8 mouse cellular contexts compared by ENCODE assay signal in genomic region chr4:59404375-59404774, GRCm38 (mm10). TPM values are rescaled to one million over a fixed set of nuclear protein-coding genes. Genes with fewer than 3 reads are reported as not detected.
A peak's percentile ranks its signal among the peaks of the same experiment; 100 is the strongest.
DNase-seq lines count a peak whose midpoint lies in the region; ATAC-seq lines count a peak whose summit lies in the region.
"Had no signal": no experiment of that assay in that cellular context is flagged by ENCODE, and none has a peak within 500 bp of the region (broad histone marks: within the 10 kb centered on the region; RNA-seq: fewer than 3 reads in every experiment).

No protein-coding gene starts in this region.

- H3K27me3 ChIP-seq in heart, embryonic 12.5 days (replicated peaks): no peaks in the 10 kb centered on the region
- H3K27me3 ChIP-seq: liver, embryonic 12.5 days had no signal

- ATAC-seq in frontal cortex, adult (ENCODE audit: low TSS enrichment): peak; percentile 94
- 0 out of 2 replicates have a peak, but pooled peaks have one; percentile 51 for ATAC-seq in heart, embryonic 12.5 days (ENCODE audit: insufficient number of reproducible peaks, low FRiP score)
- ATAC-seq: liver, embryonic 12.5 days had no signal

- no peak overlapping the region for H3K9ac ChIP-seq in heart, embryonic 12.5 days
- H3K9ac ChIP-seq: liver, embryonic 12.5 days had no signal

- H3K9me3 ChIP-seq in heart, embryonic 12.5 days (replicated peaks): peaks cover 5% of the 10 kb centered on the region; the same call in 1 of the 2 replicates
- H3K9me3 ChIP-seq: liver, embryonic 12.5 days had no signal

- H3K4me1 ChIP-seq in heart, embryonic 12.5 days (replicated peaks): peaks cover 19% of the 10 kb centered on the region
- H3K4me1 ChIP-seq: liver, embryonic 12.5 days had no signal

- H3K4me3 ChIP-seq in heart, embryonic 12.5 days: no peak overlapping the region
- H3K4me3 ChIP-seq: liver, embryonic 12.5 days had no signal

- H3K4me2 ChIP-seq in heart, embryonic 12.5 days: peak overlapping the region; percentile 46
- H3K4me2 ChIP-seq: liver, embryonic 12.5 days had no signal

- peak; percentile 59 for DNase-seq in kidney, postnatal 10 days
- DNase-seq in kidney, adult 8-10 months: no peak
- DNase-seq in lung, postnatal 4 days: peak; percentile 46 to 55
- no peak for DNase-seq in spleen, postnatal 14 days (ENCODE audit: low spot score in 2 of 2)
- no peak for DNase-seq in ovary, adult 18-20 months (ENCODE audit: low spot score)

- 19% methylated on average over 6 of the region's 6 CpGs for WGBS in heart, embryonic 12.5 days

- H3K36me3 ChIP-seq in heart, embryonic 12.5 days: peaks cover 10% of the 10 kb centered on the region

- peak overlapping the region; percentile 50 for H3K27ac ChIP-seq in heart, embryonic 12.5 days (ENCODE audit: poor library complexity, severe bottlenecking)
- H3K27ac ChIP-seq: liver, embryonic 12.5 days had no signal

RNA-seq across cellular contexts. Expression of gene Susd1, which starts 34.1 kb away (rescaled TPM):
- polyA plus RNA-seq in heart, embryonic 12.5 days (2016; fragmentation: Nextera tagmentation; extraction: Ambion mirVana): 9.0 and 10.0 TPM in 2 replicates

Comparison
In these comparisons a context has a peak if more than half of its experiments do, and no peak if none do; other contexts are left out.
1. DNase-seq: peak in kidney, postnatal 10 days (single experiment) and lung, postnatal 4 days (2 of 2); none in kidney, adult 8-10 months (0 of 2), spleen, postnatal 14 days (0 of 2) and ovary, adult 18-20 months (single experiment).